Comparison of ENCODE assay signal across 8 mouse cellular contexts in genomic region chr6:35132806-35133205, GRCm38 (mm10). TPM values are rescaled to one million over a fixed set of nuclear protein-coding genes. Genes with fewer than 3 reads are reported as not detected.
DNase-seq lines count a peak whose midpoint lies in the region; ATAC-seq and TF ChIP-seq lines count a peak whose summit lies in the region.

No protein-coding gene starts in this region.

- WGBS in spleen, adult 2 months: 1% methylated on average over 11 of the region's 11 CpGs
- WGBS in intestine, embryonic 16.5 days: under 1% methylated on average over 11 of the region's 11 CpGs

- no peaks in the 10 kb centered on the region for H3K36me3 ChIP-seq in spleen, adult 2 months (ENCODE audit: control insufficient read depth, insufficient read depth, low read length)
- H3K36me3 ChIP-seq in erythroblast, embryonic 14.5 days (ENCODE audit: control insufficient read depth): peaks cover 11% of the 10 kb centered on the region
- H3K36me3 ChIP-seq in intestine, embryonic 16.5 days (ENCODE audit: control insufficient read depth, insufficient read depth, low read length): no peaks in the 10 kb centered on the region

- no peaks in the 10 kb centered on the region for H3K27me3 ChIP-seq in spleen, adult 2 months (ENCODE audit: control insufficient read depth, insufficient read depth, low read length)
- no peaks in the 10 kb centered on the region for H3K27me3 ChIP-seq in erythroblast, embryonic 14.5 days (ENCODE audit: control insufficient read depth)
- no peaks in the 10 kb centered on the region for H3K27me3 ChIP-seq in intestine, embryonic 16.5 days (replicated peaks; ENCODE audit: control insufficient read depth, insufficient read depth, low read length)

- peak overlapping the region; percentile 89 for H3K4me3 ChIP-seq in spleen, adult 2 months (ENCODE audit: extremely low read depth, insufficient read depth, insufficient read length)
- peak overlapping the region; percentile 80 for H3K4me3 ChIP-seq in erythroblast, embryonic 14.5 days (replicated peaks)
- H3K4me3 ChIP-seq in intestine, embryonic 16.5 days (ENCODE audit: low read length): peak overlapping the region; percentile 81

- no peak for TF ChIP-seq POLR2A in spleen, adult 2 months (IDR thresholded peaks at IDR 0.05; ENCODE audit: low read depth, low read length)

- H3K27ac ChIP-seq in spleen, adult 2 months (ENCODE audit: insufficient read depth, low read length): peak overlapping the region; percentile 6; the same call in 1 of the 2 replicates
- peak overlapping the region; percentile 93 for H3K27ac ChIP-seq in intestine, embryonic 16.5 days (ENCODE audit: low read length)

- no peak for TF ChIP-seq CTCF in spleen, adult 2 months (IDR thresholded peaks at IDR 0.05; ENCODE audit: extremely low read depth, insufficient read depth, insufficient read length, insufficient replicate concordance)

- DNase-seq in cerebellum, adult 9-10 months: peak; percentile 66
- DNase-seq in cerebellum, adult 11 months: no peak
- no peak for DNase-seq in spleen, adult 2 months (ENCODE audit: low read depth in 1 of 2, low spot score in 2 of 2)
- DNase-seq in spleen, adult 18-20 months: no peak
- no peak for DNase-seq in urinary bladder, postnatal 10 days (ENCODE audit: low spot score)

- no peaks in the 10 kb centered on the region; the same call in 1 of the 2 replicates for H3K4me1 ChIP-seq in spleen, adult 2 months (ENCODE audit: control insufficient read depth, insufficient read depth, insufficient read length)
- H3K4me1 ChIP-seq in erythroblast, embryonic 14.5 days (ENCODE audit: control insufficient read depth): peaks cover 32% of the 10 kb centered on the region
- peaks cover 2% of the 10 kb centered on the region; the same call in 1 of the 2 replicates for H3K4me1 ChIP-seq in intestine, embryonic 16.5 days (ENCODE audit: control insufficient read depth, insufficient read depth, low read length)

- no peaks in the 10 kb centered on the region for H3K9me3 ChIP-seq in erythroblast, embryonic 14.5 days (ENCODE audit: control insufficient read depth, low read length)
- H3K9me3 ChIP-seq in intestine, embryonic 16.5 days (ENCODE audit: control insufficient read depth, low read length): no peaks in the 10 kb centered on the region

- peak; percentile 2; the same call in 1 of the 2 replicates for ATAC-seq in intestine, embryonic 16.5 days
- 0 out of 2 replicates have a peak, but pooled peaks have one; percentile 1 for ATAC-seq in monocyte, adult 5-6 weeks (replicated peaks; ENCODE audit: insufficient number of reproducible peaks, low FRiP score, low TSS enrichment, poor library complexity, severe bottlenecking)

- peak overlapping the region; percentile 89 for H3K9ac ChIP-seq in intestine, embryonic 16.5 days (ENCODE audit: low read depth, low read length)

- H3K4me2 ChIP-seq in intestine, embryonic 16.5 days (ENCODE audit: low read depth, low read length): peak overlapping the region; percentile 90

RNA-seq across cellular contexts. Expression of gene Cnot4, which starts 0.7 kb away (rescaled TPM):
- polyA plus RNA-seq in spleen, adult 2 months (2012; rRNA removed): 7.8 and 8.0 TPM in 2 replicates
- 0.46 and 0.74 TPM in 2 replicates for polyA plus RNA-seq in erythroblast, embryonic 14.5 days (2012)
- polyA plus RNA-seq in intestine, embryonic 16.5 days (2015; fragmentation: Nextera tagmentation; extraction: Ambion mirVana): 21.2 and 23.1 TPM in 2 replicates
- 26.6 to 46.2 TPM (median 26.8 TPM) in 3 replicates for total RNA-seq in monocyte, adult 5-6 weeks (2017)

RNA-seq across cellular contexts. Expression of gene Nup205, which starts 44.4 kb away (rescaled TPM):
- polyA plus RNA-seq in spleen, adult 2 months (2012; rRNA removed): 11.8 and 13.2 TPM in 2 replicates
- 0.25 and 0.31 TPM in 2 replicates for polyA plus RNA-seq in erythroblast, embryonic 14.5 days (2012)
- polyA plus RNA-seq in intestine, embryonic 16.5 days (2015; fragmentation: Nextera tagmentation; extraction: Ambion mirVana): 23.7 and 23.8 TPM in 2 replicates
- 18.1 to 36.9 TPM (median 19.8 TPM) in 3 replicates for total RNA-seq in monocyte, adult 5-6 weeks (2017)
